Comparison of ENCODE assay signal across 8 mouse cellular contexts in genomic region chr10:39370786-39371221, GRCm38 (mm10). TPM values are rescaled to one million over a fixed set of nuclear protein-coding genes. Genes with fewer than 3 reads are reported as not detected.
DNase-seq lines count a peak whose midpoint lies in the region; ATAC-seq and TF ChIP-seq lines count a peak whose summit lies in the region.

No protein-coding gene starts in this region.

- H3K4me2 ChIP-seq in heart, embryonic 16.5 days (ENCODE audit: low read depth, low read length), result peak overlapping the region; percentile 68
- H3K4me2 ChIP-seq in limb, embryonic 15.5 days, result peak overlapping the region; percentile 78

- TF ChIP-seq CTCF in E14TG2a.4 (conservative IDR thresholded peaks at IDR 0.05; ENCODE audit: low read length), result no peak

- H3K9ac ChIP-seq in heart, embryonic 16.5 days (ENCODE audit: low read length), result peak overlapping the region; percentile 89
- peak overlapping the region; percentile 78 for H3K9ac ChIP-seq in limb, embryonic 15.5 days

- DNase-seq in embryo, embryonic 10 days (ENCODE audit: low spot score), result peak; percentile 65
- DNase-seq in embryo, embryonic 9.5 days (ENCODE audit: extremely low spot score), result no peak
- DNase-seq in cerebellum, postnatal 14 days, result peak; percentile 53 to 56
- peak; percentile 26 to 30 for DNase-seq in natural killer cell, adult 2 months (ENCODE audit: low spot score in 2 of 2)
- DNase-seq in frontal cortex, postnatal 25 days (ENCODE audit: low spot score in 2 of 2), result no peak

- WGBS in heart, embryonic 16.5 days, result 16% methylated on average over 8 of the region's 8 CpGs
- WGBS in limb, embryonic 15.5 days, result 8% methylated on average over 8 of the region's 8 CpGs

- no peak for ATAC-seq in heart, embryonic 16.5 days (replicated peaks; ENCODE audit: extremely low read depth, insufficient read depth, low FRiP score)
- ATAC-seq in limb, embryonic 15.5 days (ENCODE audit: insufficient number of reproducible peaks, low FRiP score, low TSS enrichment, low read depth), result no peak

- no peaks in the 10 kb centered on the region for H3K9me3 ChIP-seq in E14TG2a.4 (ENCODE audit: low read length)
- H3K9me3 ChIP-seq in heart, embryonic 16.5 days (replicated peaks; ENCODE audit: control insufficient read depth, low read length), result no peaks in the 10 kb centered on the region
- no peaks in the 10 kb centered on the region for H3K9me3 ChIP-seq in limb, embryonic 15.5 days

- peaks cover 16% of the 10 kb centered on the region for H3K4me1 ChIP-seq in E14TG2a.4 (replicated peaks; ENCODE audit: low read depth, low read length)
- peaks cover 14% of the 10 kb centered on the region for H3K4me1 ChIP-seq in heart, embryonic 16.5 days (ENCODE audit: control insufficient read depth, insufficient read depth, low read length)
- H3K4me1 ChIP-seq in limb, embryonic 15.5 days, result peaks cover 25% of the 10 kb centered on the region

- peak overlapping the region; percentile 62 for H3K27ac ChIP-seq in heart, embryonic 16.5 days (ENCODE audit: low read length)
- no peak overlapping the region; the same call in 1 of the 2 replicates for H3K27ac ChIP-seq in limb, embryonic 15.5 days

- H3K36me3 ChIP-seq in E14TG2a.4 (ENCODE audit: insufficient read depth, low read length), result peaks cover 5% of the 10 kb centered on the region; the same call in 1 of the 2 replicates
- no peaks in the 10 kb centered on the region for H3K36me3 ChIP-seq in heart, embryonic 16.5 days (ENCODE audit: control insufficient read depth, insufficient read depth)
- H3K36me3 ChIP-seq in limb, embryonic 15.5 days, result no peaks in the 10 kb centered on the region

- peaks cover 43% of the 10 kb centered on the region for H3K27me3 ChIP-seq in E14TG2a.4 (ENCODE audit: insufficient read depth, low read length)
- H3K27me3 ChIP-seq in heart, embryonic 16.5 days (ENCODE audit: control insufficient read depth, insufficient read depth, low read length), result no peaks in the 10 kb centered on the region
- no peaks in the 10 kb centered on the region for H3K27me3 ChIP-seq in limb, embryonic 15.5 days

- peak overlapping the region; percentile 91 for H3K4me3 ChIP-seq in E14TG2a.4 (replicated peaks; ENCODE audit: low read length)
- peak overlapping the region; percentile 85 for H3K4me3 ChIP-seq in heart, embryonic 16.5 days (ENCODE audit: low read length)
- peak overlapping the region; percentile 72 for H3K4me3 ChIP-seq in limb, embryonic 15.5 days

RNA-seq across cellular contexts. Expression of gene Fyn, which starts 2.1 kb away (rescaled TPM):
- polyA plus RNA-seq in heart, embryonic 16.5 days (2015; fragmentation: Nextera tagmentation; extraction: Ambion mirVana), result 14.6 and 15.0 TPM in 2 replicates
- polyA plus RNA-seq in limb, embryonic 15.5 days (2015; fragmentation: Nextera tagmentation; extraction: Ambion mirVana), result 34.5 and 38.6 TPM in 2 replicates

Comparison
In these comparisons a context has a peak if more than half of its experiments do, and no peak if none do; other contexts are left out.
1. DNase-seq: peak in embryo, embryonic 10 days (single experiment), cerebellum, postnatal 14 days (2 of 2) and natural killer cell, adult 2 months (2 of 2); none in embryo, embryonic 9.5 days (single experiment) and frontal cortex, postnatal 25 days (0 of 2).
2. Peak in every context shown above with its lines, with median percentiles within 50 percentile points of each other: H3K4me3 ChIP-seq.